Mouse (Mus musculus): ENCODE data around the gene Brk1. TPM values are rescaled to one million over a fixed set of nuclear protein-coding genes. Genes with fewer than 3 reads are reported as not detected.

The Brk1 gene
- polyA plus RNA-seq, 2 experiments from 2014 or later, result 273 to 296 TPM

DNA sequence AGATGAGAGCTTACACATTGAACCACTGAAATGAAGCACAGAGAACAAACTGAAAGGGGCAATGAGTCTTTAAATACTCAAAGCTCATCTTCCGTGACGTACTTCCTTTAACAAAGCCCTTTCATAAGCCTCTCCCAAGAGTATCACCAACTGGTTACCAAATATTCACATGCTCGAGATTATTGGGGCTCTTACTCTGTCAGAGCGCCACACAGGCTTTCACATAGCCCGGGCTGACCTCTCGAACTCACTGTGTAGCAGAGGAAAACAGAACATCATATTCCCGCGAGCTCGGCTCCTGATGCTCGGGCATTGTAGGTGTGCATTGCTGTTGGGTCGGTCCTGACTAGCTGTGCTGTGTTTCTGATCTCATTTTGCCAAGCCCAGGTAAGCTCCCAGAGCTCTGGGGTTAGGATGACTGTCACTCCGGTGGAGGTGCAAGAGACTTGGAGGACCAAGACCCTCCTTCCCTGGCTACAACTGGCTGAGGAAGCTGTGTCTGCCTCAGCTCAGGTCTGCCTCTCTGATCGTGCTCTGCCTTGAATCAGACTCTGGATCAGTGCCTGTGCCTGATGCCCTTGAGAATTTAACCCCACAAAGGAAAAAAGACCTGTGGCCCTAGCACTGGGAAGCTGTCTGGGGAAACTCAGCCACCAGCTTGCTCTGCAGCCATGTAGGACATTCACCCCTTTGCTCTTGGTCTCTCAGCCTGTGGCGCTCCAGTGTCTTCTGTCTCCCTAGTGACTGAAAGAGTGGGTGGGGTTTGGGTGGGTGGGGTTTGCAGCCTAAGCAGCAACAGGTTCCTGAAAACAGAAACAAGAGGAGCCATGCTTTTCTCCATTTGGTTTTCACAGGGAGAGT, 56.1 kb downstream of the Brk1 start:
- peak; percentile 67 for ATAC-seq

DNA sequence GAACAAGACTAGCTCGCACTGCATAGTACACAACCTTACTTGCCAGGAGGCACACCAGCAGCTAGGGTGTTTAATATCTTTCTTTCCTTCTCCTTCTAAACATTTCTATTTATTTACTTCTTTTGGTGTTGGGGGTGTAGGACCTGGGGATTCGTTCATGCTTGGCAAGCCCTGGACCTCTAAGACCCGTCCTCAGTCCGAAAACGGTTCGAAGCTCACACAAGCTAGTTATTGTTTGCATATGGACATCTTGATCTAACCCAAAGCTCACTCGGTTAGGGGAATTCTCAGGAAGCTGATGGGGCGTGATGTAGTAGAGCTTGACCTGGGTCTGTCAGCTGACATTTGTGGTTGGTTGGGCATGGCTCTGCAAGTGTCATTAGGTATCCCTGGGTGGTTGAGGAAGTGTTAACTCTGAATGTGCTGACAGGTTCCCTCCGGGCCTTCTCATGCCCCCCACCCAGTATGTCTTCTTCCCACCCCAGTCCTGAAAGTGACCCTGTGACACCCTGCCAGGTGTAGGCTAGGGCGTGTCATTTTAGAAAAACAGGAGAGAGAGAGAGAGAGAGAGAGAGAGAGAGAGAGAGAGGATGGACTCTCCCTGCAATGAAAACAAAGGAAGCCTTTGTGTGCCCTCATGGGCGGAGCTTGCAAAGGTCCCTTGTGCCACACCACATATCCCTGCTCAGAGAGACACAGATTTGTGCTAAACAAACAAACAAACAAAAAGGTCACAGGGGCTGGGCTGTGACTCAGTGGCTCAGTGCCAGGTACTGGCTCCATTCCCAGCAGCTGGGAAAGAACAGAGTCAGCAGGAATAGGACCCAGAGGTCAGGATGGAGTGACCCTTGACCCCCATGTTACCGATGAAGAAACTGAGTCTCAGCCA, 57.0 kb downstream of the Brk1 start:
- ATAC-seq, result peak; percentile 72

DNA sequence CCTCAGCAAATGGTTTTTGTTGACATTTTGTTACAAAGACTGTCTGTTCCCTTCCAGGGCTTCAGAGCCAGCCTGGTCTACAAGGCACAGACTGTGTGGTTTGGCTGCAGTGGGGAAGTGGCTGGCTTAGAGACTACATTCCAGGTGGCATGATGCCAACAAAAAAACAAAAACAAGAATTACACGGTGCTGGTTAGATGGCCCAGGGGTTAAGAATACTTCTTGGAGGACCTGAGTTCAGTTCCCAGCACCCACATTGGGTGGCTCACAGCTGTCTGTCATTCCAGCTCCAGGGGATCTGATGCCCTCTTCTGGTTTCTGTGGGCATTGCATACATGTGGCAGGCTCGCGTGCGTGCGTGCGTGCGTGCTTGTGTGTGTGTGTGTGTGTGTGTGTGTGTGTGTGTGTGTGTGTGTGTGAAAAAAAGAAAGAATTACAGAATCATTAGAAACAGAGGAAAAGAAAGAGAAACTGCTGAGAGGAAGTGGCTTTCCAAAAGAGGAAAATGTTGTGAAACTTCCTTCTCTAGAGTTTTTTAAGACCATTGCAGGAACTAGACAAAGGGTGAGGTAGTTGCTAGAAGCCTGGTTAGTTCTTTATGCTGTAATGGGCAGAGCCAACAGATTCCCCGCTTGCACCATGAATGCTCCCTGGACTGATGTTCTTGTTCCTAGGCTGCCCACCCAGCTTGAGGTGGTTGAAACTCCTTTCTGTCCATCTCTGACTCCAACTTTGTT, 58.6 kb downstream of the Brk1 start:
- ATAC-seq, result no peak

DNA sequence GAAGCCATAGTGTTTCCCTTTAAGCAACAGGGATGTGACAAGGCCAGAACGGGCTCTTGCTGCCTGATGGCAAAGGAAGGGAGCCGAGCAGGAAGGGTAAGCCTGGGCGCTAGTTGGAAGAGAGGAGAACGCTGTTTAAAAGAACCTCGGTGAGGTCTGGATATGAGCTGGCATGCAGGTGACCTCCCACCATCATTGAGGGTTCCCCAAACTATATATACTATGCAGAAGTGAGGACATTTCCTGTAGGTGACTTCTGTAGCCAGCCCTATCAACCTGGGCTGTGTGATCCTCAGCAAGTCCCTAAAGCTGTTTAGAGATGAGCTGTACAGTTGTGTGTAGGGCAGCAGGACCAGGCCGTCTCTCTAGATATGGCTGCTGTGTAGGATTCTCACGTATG, 59.7 kb downstream of the Brk1 start:
- ATAC-seq, result no peak

Other genes with a start within 250 kb of the Brk1 start
- gene Tada3, start 226.9 kb upstream of the Brk1 start, polyA plus RNA-seq (2017; shearing (Covaris generic)), result 10 to 100 TPM; 39.2 to 47.5 TPM
- gene Arpc4, start 226.7 kb upstream of the Brk1 start, polyA plus RNA-seq (2017; shearing (Covaris generic)), result 100 to 1,000 TPM; 574 to 794 TPM
- gene Ttll3, start 215.5 kb upstream of the Brk1 start, polyA plus RNA-seq (2017; shearing (Covaris generic)), result 10 to 100 TPM; 22.7 to 24.0 TPM
- 10 to 100 TPM in 1 of 2 experiments, 1 to 10 TPM in 1; 9.8 to 10.2 TPM for gene Rpusd3, start 185.4 kb upstream of the Brk1 start, polyA plus RNA-seq (2017; shearing (Covaris generic))
- not detected for gene Cidec, start 169.0 kb upstream of the Brk1 start, polyA plus RNA-seq (2017; shearing (Covaris generic))
- gene Jagn1, start 162.2 kb upstream of the Brk1 start, polyA plus RNA-seq (2017; shearing (Covaris generic)), result 10 to 100 TPM; 54.9 to 66.3 TPM
- 1 to 10 TPM in 1 of 2 experiments, not detected in 1; 1.2 TPM for gene Il17re, start 146.3 kb upstream of the Brk1 start, polyA plus RNA-seq (2017; shearing (Covaris generic))
- gene Il17rc, start 133.3 kb upstream of the Brk1 start, polyA plus RNA-seq (2017; shearing (Covaris generic)), result not detected
- 1 to 10 TPM; 7.3 to 8.4 TPM for gene Creld1, start 121.5 kb upstream of the Brk1 start, polyA plus RNA-seq (2017; shearing (Covaris generic))
- not detected for gene Prrt3, start 102.8 kb upstream of the Brk1 start, polyA plus RNA-seq (2017; shearing (Covaris generic))
- 10 to 100 TPM; 56.2 to 68.2 TPM for gene Emc3, start 73.1 kb upstream of the Brk1 start, polyA plus RNA-seq (2017; shearing (Covaris generic))
- 1 to 10 TPM; 2.0 to 3.2 TPM for gene Fancd2, start 73.1 kb upstream of the Brk1 start, polyA plus RNA-seq (2017; shearing (Covaris generic))
- not detected for gene Fancd2os, start 4.1 kb upstream of the Brk1 start, polyA plus RNA-seq (2017; shearing (Covaris generic))
- gene Vhl, start 19.2 kb downstream of the Brk1 start, polyA plus RNA-seq (2017; shearing (Covaris generic)), result 10 to 100 TPM; 10.4 to 17.3 TPM
- gene Irak2, start 33.7 kb downstream of the Brk1 start, polyA plus RNA-seq (2017; shearing (Covaris generic)), result 10 to 100 TPM; 27.3 to 40.1 TPM
- 1 to 10 TPM; 3.6 to 10.0 TPM for gene Tatdn2, start 92.3 kb downstream of the Brk1 start, polyA plus RNA-seq (2017; shearing (Covaris generic))
- not detected for gene Ghrl, start 115.1 kb downstream of the Brk1 start, polyA plus RNA-seq (2017; shearing (Covaris generic))
- gene Sec13, start 136.0 kb downstream of the Brk1 start, polyA plus RNA-seq (2017; shearing (Covaris generic)), result 100 to 1,000 TPM; 143 to 177 TPM